Mouse (Mus musculus): ENCODE results near the gene Klf7.

Gene Klf7

GRCm38 (mm10) chr1:64106127-64106526 is 16.0 kb downstream of the Klf7 start:
- in situ Hi-C loops (cut with MboI, MseI) = loop anchor here (25.0 kb wide), 1 partner anchor 994 kb away; the partner anchor contains the start of gene Ino80d

- in situ Hi-C loops (cut with MboI, MseI) = loop anchor here (25.0 kb wide), 1 partner anchor 993 kb away; the partner anchor contains the start of gene Ino80d
These were observed 16.9 kb downstream of the Klf7 start for GRCm38 (mm10) chr1:64105181-64105646.

- in situ Hi-C loops (cut with MboI, MseI) = loop anchor here (25.0 kb wide), 1 partner anchor 992 kb away; the partner anchor contains the start of gene Ino80d
These were observed 17.4 kb downstream of the Klf7 start for GRCm38 (mm10) chr1:64104665-64105064.

- in situ Hi-C loops (cut with MboI, MseI) = loop anchor here (25.0 kb wide), 1 partner anchor 989 kb away; the partner anchor contains the start of gene Ino80d
These were observed 20.8 kb downstream of the Klf7 start for GRCm38 (mm10) chr1:64101331-64101730.

- in situ Hi-C loops (cut with MboI, MseI) = no loop called here
These were observed 23.3 kb downstream of the Klf7 start for GRCm38 (mm10) chr1:64098800-64099199.

GRCm38 (mm10) chr1:64097640-64098287 is 24.3 kb downstream of the Klf7 start:
- in situ Hi-C loops (cut with MboI, MseI) = no loop called here

GRCm38 (mm10) chr1:64093018-64093417 is 29.1 kb downstream of the Klf7 start:
- in situ Hi-C loops (cut with MboI, MseI) = no loop called here

GRCm38 (mm10) chr1:64091591-64091990 is 30.5 kb downstream of the Klf7 start:
- in situ Hi-C loops (cut with MboI, MseI) = no loop called here

GRCm38 (mm10) chr1:64090566-64090965 is 31.5 kb downstream of the Klf7 start:
- in situ Hi-C loops (cut with MboI, MseI) = no loop called here

- in situ Hi-C loops (cut with MboI, MseI) = no loop called here
These were observed 32.4 kb downstream of the Klf7 start for GRCm38 (mm10) chr1:64089691-64090090.

GRCm38 (mm10) chr1:64088604-64089320 is 33.3 kb downstream of the Klf7 start:
- in situ Hi-C loops (cut with MboI, MseI) = no loop called here

- in situ Hi-C loops (cut with MboI, MseI) = no loop called here
These were observed 34.2 kb downstream of the Klf7 start for GRCm38 (mm10) chr1:64087657-64088603.

- in situ Hi-C loops (cut with MboI, MseI) = no loop called here
These were observed 36.2 kb downstream of the Klf7 start for GRCm38 (mm10) chr1:64085875-64086274.

GRCm38 (mm10) chr1:64085361-64085760 is 36.7 kb downstream of the Klf7 start:
- in situ Hi-C loops (cut with MboI, MseI) = no loop called here

GRCm38 (mm10) chr1:64084706-64085105 is 37.4 kb downstream of the Klf7 start:
- in situ Hi-C loops (cut with MboI, MseI) = no loop called here

- in situ Hi-C loops (cut with MboI, MseI) = no loop called here
These were observed 40.3 kb downstream of the Klf7 start for GRCm38 (mm10) chr1:64081791-64082190.

GRCm38 (mm10) chr1:64081217-64081616 is 40.9 kb downstream of the Klf7 start:
- in situ Hi-C loops (cut with MboI, MseI) = no loop called here

- in situ Hi-C loops (cut with MboI, MseI) = no loop called here
These were observed 41.8 kb downstream of the Klf7 start for GRCm38 (mm10) chr1:64080263-64080662.

GRCm38 (mm10) chr1:64078747-64079211 is 43.3 kb downstream of the Klf7 start:
- in situ Hi-C loops (cut with MboI, MseI) = no loop called here

- in situ Hi-C loops (cut with MboI, MseI) = no loop called here
These were observed 43.9 kb downstream of the Klf7 start for GRCm38 (mm10) chr1:64078011-64078746.

GRCm38 (mm10) chr1:64074051-64074450 is 48.0 kb downstream of the Klf7 start:
- in situ Hi-C loops (cut with MboI, MseI) = no loop called here
